In the genomic region with DNA sequence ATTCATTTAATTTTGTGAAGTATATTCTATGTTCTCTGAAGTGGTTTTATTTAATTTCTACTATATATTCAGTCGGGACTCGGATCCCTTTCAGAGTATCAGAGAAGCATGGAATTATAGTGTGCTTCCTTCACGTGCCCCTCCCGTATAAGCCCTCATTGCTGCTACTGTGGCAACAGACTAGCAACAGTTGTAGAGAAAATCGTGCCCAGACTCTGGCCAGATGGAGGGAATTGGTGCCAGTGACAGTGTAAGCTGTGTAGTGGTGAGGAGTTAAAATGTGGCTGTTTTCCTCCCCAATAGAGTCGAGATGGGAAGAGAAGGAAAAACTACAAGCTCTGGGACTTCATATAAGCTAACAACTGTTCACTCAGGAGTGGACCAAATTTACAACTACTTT, we compare ENCODE assay signal across 12 mouse cellular contexts.
A peak's percentile ranks its signal among the peaks of the same experiment; 100 is the strongest.
DNase-seq lines count a peak whose midpoint lies in the region; ATAC-seq and TF ChIP-seq lines count a peak whose summit lies in the region.
"Had no signal": no experiment of that assay in that cellular context is flagged by ENCODE, and none has a peak within 500 bp of the region (broad histone marks: within the 10 kb centered on the region; RNA-seq: fewer than 3 reads in every experiment).

No protein-coding gene starts in this region.

- no peak for DNase-seq in neural tube, embryonic 10.5 days (ENCODE audit: extremely low spot score, low spot score)
- DNase-seq in frontal cortex, postnatal 10 days (ENCODE audit: low spot score in 2 of 2) = peak; percentile 22 to 25
- peak; percentile 21 to 62 for DNase-seq in left cerebral cortex, postnatal 10 days (ENCODE audit: extremely low spot score in 1 of 2, low spot score in 2 of 2)
- no peak for DNase-seq in testis, postnatal 14 days (ENCODE audit: low spot score)
- DNase-seq in lung, postnatal 0 days (ENCODE audit: low spot score) = no peak
- no peak for DNase-seq in gastrocnemius, adult 8-10 months (ENCODE audit: low spot score in 2 of 2)
- DNase-seq: heart, postnatal 4 days; thymus, adult 18-20 months had no signal

- H3K27ac ChIP-seq in neural tube, embryonic 13.5 days (replicated peaks) = no peak overlapping the region
- no peak overlapping the region for H3K27ac ChIP-seq in lung, postnatal 0 days (ENCODE audit: low read length)
- H3K27ac ChIP-seq: embryonic facial prominence, embryonic 15.5 days; lung, embryonic 15.5 days had no signal

- no peaks in the 10 kb centered on the region for H3K9me3 ChIP-seq in neural tube, embryonic 13.5 days
- H3K9me3 ChIP-seq in lung, postnatal 0 days (ENCODE audit: low read length) = no peaks in the 10 kb centered on the region
- H3K9me3 ChIP-seq: embryonic facial prominence, embryonic 15.5 days; lung, embryonic 15.5 days had no signal

- WGBS in neural tube, embryonic 13.5 days = 69% methylated on average over 6 of the region's 6 CpGs
- WGBS in lung, postnatal 0 days = 70% methylated on average over 6 of the region's 6 CpGs

- H3K36me3 ChIP-seq in neural tube, embryonic 13.5 days = no peaks in the 10 kb centered on the region
- H3K36me3 ChIP-seq in lung, postnatal 0 days (ENCODE audit: insufficient read depth, low read length) = no peaks in the 10 kb centered on the region
- H3K36me3 ChIP-seq: embryonic facial prominence, embryonic 15.5 days; lung, embryonic 15.5 days had no signal

- H3K4me2 ChIP-seq in neural tube, embryonic 13.5 days = no peak overlapping the region
- H3K4me2 ChIP-seq in lung, postnatal 0 days (replicated peaks; ENCODE audit: low read depth, low read length) = no peak overlapping the region
- H3K4me2 ChIP-seq: embryonic facial prominence, embryonic 15.5 days; lung, embryonic 15.5 days had no signal

- H3K4me1 ChIP-seq in neural tube, embryonic 13.5 days (replicated peaks) = no peaks in the 10 kb centered on the region
- H3K4me1 ChIP-seq in lung, postnatal 0 days (ENCODE audit: insufficient read depth, low read depth, low read length) = no peaks in the 10 kb centered on the region
- H3K4me1 ChIP-seq: embryonic facial prominence, embryonic 15.5 days; lung, embryonic 15.5 days had no signal

- no peak for TF ChIP-seq CTCF in lung, postnatal 0 days (IDR thresholded peaks at IDR 0.05)

- intact Hi-C loops in left cerebral cortex, postnatal 10 days (cut with DNase I) = no loop called here

- H3K27me3 ChIP-seq in neural tube, embryonic 13.5 days = no peaks in the 10 kb centered on the region
- H3K27me3 ChIP-seq in lung, postnatal 0 days (replicated peaks; ENCODE audit: insufficient read depth, low read length) = no peaks in the 10 kb centered on the region
- H3K27me3 ChIP-seq: embryonic facial prominence, embryonic 15.5 days; lung, embryonic 15.5 days had no signal

- H3K4me3 ChIP-seq in neural tube, embryonic 13.5 days = no peak overlapping the region
- no peak overlapping the region for H3K4me3 ChIP-seq in lung, postnatal 0 days (ENCODE audit: low read depth, low read length)
- H3K4me3 ChIP-seq: embryonic facial prominence, embryonic 15.5 days; lung, embryonic 15.5 days; myocyte had no signal

- ATAC-seq in neural tube, embryonic 13.5 days (ENCODE audit: low read depth) = 0 out of 2 replicates have a peak, but pooled peaks have one; percentile 40
- ATAC-seq in lung, postnatal 0 days = no peak

- no peak for TF ChIP-seq EP300 in lung, postnatal 0 days (IDR thresholded peaks at IDR 0.05)

- H3K9ac ChIP-seq in neural tube, embryonic 13.5 days = no peak overlapping the region
- H3K9ac ChIP-seq in lung, postnatal 0 days (replicated peaks; ENCODE audit: low read depth) = no peak overlapping the region
- H3K9ac ChIP-seq: embryonic facial prominence, embryonic 15.5 days; lung, embryonic 15.5 days had no signal

Comparison
In these comparisons a context has a peak if more than half of its experiments do, and no peak if none do; other contexts are left out.
1. DNase-seq: peak in frontal cortex, postnatal 10 days (2 of 2) and left cerebral cortex, postnatal 10 days (2 of 2); none in neural tube, embryonic 10.5 days (single experiment), testis, postnatal 14 days (single experiment), lung, postnatal 0 days (single experiment) and gastrocnemius, adult 8-10 months (0 of 2).